Mouse (Mus musculus) cerebellum, adult 2 months (tissue): Measurements from ENCODE around the gene Tbc1d5. TPM values are rescaled to one million over a fixed set of nuclear protein-coding genes. Genes with fewer than 3 reads are reported as not detected.

Experiments used
- DNase-seq, 2 experiments: peaks; one replicate each; pipeline ENCODE4 v3.0.0; 2021
- H3K27ac ChIP-seq: fragments of 200-500 bp; 2 replicates; pipeline ENCODE4 v1.5.1; 2012; ENCODE audit warnings: low read length, control low read depth, inconsistent platforms; ENCODE audit not compliant: insufficient read depth
- H3K27me3 ChIP-seq: fragments of 200-500 bp; 2 replicates; pipeline ENCODE4 v1.6.1; 2012; ENCODE audit warnings: inconsistent platforms, mild to moderate bottlenecking, low read length, moderate library complexity; ENCODE audit not compliant: control insufficient read depth, insufficient read depth
- H3K4me1 ChIP-seq: fragments of 200-500 bp; 2 replicates; pipeline ENCODE4 v1.6.1; 2011; ENCODE audit warnings: low read length; ENCODE audit not compliant: control insufficient read depth, insufficient read depth
- H3K4me3 ChIP-seq: fragments of 200-500 bp; replicated peaks from 2 replicates; pipeline ENCODE3; 2011; ENCODE audit warnings: mild to moderate bottlenecking, low read depth, low read length, control low read depth; ENCODE audit not compliant: insufficient read depth
- CTCF ChIP-seq: fragments of 200-500 bp; IDR thresholded peaks from 2 replicates; pipeline ENCODE4 v1.5.1; 2011; ENCODE audit warnings: low read depth, mild to moderate bottlenecking, control low read depth, low read length, moderate library complexity, borderline replicate concordance; ENCODE audit not compliant: insufficient read depth
- POLR2A ChIP-seq: fragments of 200-500 bp; IDR thresholded peaks from 2 replicates; pipeline ENCODE4 v1.6.1; 2011; ENCODE audit warnings: low read length, control low read depth, borderline replicate concordance; ENCODE audit not compliant: insufficient read depth
- WGBS: fragments of 180-500 bp; shearing (Covaris S2); methylation state at CpG from one replicate; pipeline ENCODE4 v1.1.7; 2018; 5-methylcytosine and 5-hydroxymethylcytosine counted together
- polyA plus RNA-seq: library from polyadenylated mRNA; depleted of rRNA; stranded (reverse); fragments of >200 nt; gene quantifications from 2 replicates; pipeline ENCODE4 v1.2.3, GENCODE M21; 2012

Gene Tbc1d5
- polyA plus RNA-seq, 1 experiment: 19.6 TPM

DNA sequence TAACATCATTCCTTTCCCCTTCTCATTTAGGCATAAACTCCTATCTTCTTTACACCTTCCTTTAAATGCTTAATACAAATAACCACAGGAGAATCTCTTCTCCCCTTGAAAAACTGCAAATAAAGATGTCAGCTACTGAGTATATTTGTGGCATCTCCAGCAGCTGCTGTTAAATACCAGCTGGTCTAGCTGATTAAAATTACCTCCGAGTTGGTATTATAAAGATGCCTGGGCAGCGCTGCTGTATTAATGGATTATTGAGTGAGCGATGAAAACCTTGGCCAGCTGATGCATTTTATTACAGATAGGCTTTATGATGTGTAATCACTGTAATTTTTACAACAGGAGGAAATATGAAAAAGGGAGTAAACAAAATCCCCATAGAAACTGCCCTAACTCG is 271.0 kb downstream of the Tbc1d5 start:
- TF ChIP-seq POLR2A (no peak), CTCF (no peak)
- Histone ChIP-seq H3K27me3 (no peaks in the 10 kb centered on the region), H3K4me1 (no peaks in the 10 kb centered on the region), H3K27ac (no peak overlapping the region), H3K4me3 (no peak overlapping the region)
- 56% methylated on average over 4 of the region's 4 CpGs for WGBS
- DNase-seq: no peak

DNA sequence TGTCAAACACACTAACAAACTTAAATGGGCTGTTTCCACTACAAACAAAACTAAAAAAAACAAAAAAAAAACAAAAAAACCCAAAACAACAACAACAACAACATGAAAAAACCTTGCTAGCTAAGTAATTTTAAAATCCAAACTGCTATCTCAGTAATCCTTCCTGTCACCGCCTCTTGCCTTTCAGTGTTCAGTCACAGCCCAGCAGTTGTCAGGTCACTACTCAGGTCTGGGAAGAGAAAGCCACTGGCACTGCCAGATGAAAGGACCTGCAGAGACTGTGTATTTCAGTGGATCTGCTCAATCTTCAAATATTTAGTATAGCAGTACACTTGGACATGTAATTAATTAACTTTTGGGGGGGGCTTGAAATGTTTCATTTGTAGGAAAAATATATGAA is 272.5 kb downstream of the Tbc1d5 start:
- TF ChIP-seq CTCF (no peak), POLR2A (no peak)
- no peak for DNase-seq
- H3K27ac ChIP-seq: no peak overlapping the region
- no peaks in the 10 kb centered on the region for H3K4me1 ChIP-seq
- 92% methylated on average over 1 of the region's 1 CpGs for WGBS
- no peak overlapping the region for H3K4me3 ChIP-seq
- no peaks in the 10 kb centered on the region for H3K27me3 ChIP-seq

DNA sequence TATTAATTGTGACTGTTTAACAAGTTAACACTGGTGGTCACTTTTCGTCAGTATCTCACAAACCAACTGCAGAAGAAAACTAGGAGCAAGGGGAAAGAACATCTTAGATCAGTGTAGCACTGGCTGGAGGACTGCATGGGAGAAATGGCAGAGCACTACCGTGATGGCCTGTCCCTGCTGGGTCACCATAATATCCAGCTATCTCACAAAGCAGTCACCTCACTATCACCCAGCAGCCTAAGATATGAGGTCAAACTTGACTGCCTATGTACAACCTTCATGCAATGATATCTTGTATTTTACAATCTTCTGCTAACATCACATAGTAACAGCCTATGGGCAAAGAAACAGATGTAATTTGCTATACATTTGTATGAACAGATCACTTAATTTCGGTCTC is 274.7 kb downstream of the Tbc1d5 start:
- Histone ChIP-seq H3K27ac (no peak overlapping the region), H3K4me1 (no peaks in the 10 kb centered on the region), H3K4me3 (no peak overlapping the region), H3K27me3 (no peaks in the 10 kb centered on the region)
- DNase-seq: no peak
- WGBS: 96% methylated on average over 3 of the region's 3 CpGs
- no peak for TF ChIP-seq CTCF
- no peak for TF ChIP-seq POLR2A

DNA sequence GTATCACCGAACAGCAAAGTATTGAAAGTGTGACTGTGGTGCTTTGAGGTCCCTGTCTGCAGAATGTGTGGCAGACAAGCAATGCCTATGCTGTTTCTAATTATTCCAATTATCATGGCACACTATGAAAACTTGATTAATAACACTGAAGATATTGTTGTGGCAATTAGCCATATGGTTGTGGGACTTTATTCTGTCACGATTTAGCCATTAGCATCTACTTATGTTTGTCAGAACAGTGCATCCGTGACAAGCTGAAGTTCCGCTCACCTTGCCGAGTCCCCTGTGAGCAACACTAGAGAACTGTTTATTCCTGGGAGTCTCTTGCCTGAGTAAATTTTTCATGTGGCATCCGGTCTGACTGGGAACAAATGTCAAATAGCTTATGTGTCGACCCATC is 281.3 kb downstream of the Tbc1d5 start:
- 68% methylated on average over 7 of the region's 7 CpGs for whole genome bisulfite sequencing
- TF ChIP-seq POLR2A (no peak), CTCF (no peak)
- no peak overlapping the region for H3K4me3 ChIP-seq

DNA sequence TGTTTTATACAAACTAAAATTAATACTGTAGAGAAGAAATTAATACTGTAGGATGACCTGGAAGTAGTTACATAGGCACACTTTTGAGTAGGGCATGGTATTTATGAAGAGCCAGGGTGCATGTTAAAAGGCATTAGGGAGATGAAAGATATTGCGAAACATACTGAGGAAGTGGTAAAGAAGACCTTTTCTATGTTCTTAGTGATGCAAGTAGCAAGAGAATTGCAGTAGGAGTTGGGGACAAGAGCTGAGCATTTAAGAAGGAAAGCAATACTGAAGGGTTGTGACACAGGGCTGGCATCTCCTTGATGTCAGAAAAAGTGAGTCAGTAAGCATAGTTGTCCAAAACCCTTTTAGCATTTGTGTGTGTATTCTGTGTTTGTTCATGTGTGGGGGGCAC is 289.7 kb downstream of the Tbc1d5 start:
- 100% methylated on average over 1 of the region's 1 CpGs for WGBS
- no peak for DNase-seq
- TF ChIP-seq POLR2A: no peak
- no peak for TF ChIP-seq CTCF

More for the DNA sequence above, 281.3 kb downstream of the Tbc1d5 start:
- DNase-seq: no peak
- no peak overlapping the region for H3K27ac ChIP-seq
- H3K27me3 ChIP-seq: no peaks in the 10 kb centered on the region
- no peaks in the 10 kb centered on the region for H3K4me1 ChIP-seq

DNA sequence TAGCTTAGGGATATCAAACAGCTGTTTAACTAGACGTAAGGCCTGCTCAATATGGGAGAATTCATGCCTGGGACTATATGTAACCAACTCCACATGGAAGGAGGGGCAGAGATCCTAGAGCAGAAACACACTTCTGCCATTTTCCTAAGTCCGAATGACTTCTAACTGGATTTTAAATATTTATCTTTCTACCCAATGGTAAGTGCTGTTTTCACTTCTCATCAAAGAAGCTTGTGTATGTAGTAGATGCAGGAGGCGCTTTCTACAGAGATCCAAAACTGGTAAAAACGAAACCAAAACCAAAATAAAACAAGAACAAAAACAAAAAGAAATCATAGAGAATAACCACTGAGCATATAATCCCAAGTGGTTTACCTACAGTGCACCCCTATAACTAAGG is 299.2 kb downstream of the Tbc1d5 start:
- no peak for TF ChIP-seq CTCF
- TF ChIP-seq POLR2A: no peak
- H3K27me3 ChIP-seq: no peaks in the 10 kb centered on the region
- no peak overlapping the region for H3K27ac ChIP-seq
- WGBS: 95% methylated on average over 4 of the region's 4 CpGs
- DNase-seq: no peak
- no peaks in the 10 kb centered on the region for H3K4me1 ChIP-seq
- H3K4me3 ChIP-seq: no peak overlapping the region

More for the DNA sequence above, 289.7 kb downstream of the Tbc1d5 start:
- no peak overlapping the region for H3K4me3 ChIP-seq
- no peaks in the 10 kb centered on the region for H3K4me1 ChIP-seq
- H3K27me3 ChIP-seq: no peaks in the 10 kb centered on the region
- H3K27ac ChIP-seq: no peak overlapping the region

DNA sequence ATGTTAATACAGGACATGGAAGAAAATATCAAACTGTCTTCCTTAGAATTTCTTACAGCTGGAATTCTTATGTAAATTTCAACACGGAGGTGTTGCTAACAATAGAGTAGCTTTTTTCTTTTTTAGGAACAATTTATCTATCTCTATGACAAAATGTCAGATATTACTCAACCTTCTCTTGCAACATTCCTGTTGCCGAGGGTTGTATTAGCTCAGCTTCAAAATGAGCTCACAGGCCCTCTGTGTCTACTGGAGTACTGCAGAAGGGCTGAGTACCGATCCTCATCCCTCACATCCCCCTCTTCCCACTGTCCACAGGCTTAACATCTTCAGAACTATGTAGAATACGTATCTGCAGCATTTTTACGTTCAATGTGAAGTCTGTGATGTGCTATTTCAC is 302.7 kb downstream of the Tbc1d5 start:
- no peaks in the 10 kb centered on the region for H3K27me3 ChIP-seq
- no peak overlapping the region for H3K4me3 ChIP-seq
- no peak overlapping the region for H3K27ac ChIP-seq
- no peak for DNase-seq
- TF ChIP-seq CTCF (no peak), POLR2A (no peak)
- WGBS: 90% methylated on average over 5 of the region's 5 CpGs
- no peaks in the 10 kb centered on the region for H3K4me1 ChIP-seq

DNA sequence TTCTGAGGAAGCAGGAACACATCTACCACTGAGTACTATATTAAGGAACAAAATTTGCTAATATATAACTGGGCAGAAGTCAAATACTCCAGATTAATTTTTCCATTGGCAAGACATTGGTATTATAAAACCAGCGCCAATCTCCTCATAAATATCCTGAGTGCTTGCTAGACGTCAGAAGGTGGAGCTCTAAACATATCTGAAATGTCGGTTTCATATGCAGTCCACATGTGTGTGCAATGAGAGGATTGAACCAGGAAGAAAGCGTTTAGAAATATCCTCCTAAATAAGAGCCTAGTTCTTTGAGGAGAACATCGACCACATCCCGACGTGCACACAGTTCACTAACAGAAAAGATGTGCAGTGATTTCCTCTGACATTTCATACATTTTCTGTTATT is 305.1 kb downstream of the Tbc1d5 start:
- Histone ChIP-seq H3K27me3 (no peaks in the 10 kb centered on the region), H3K4me3 (no peak overlapping the region), H3K27ac (no peak overlapping the region), H3K4me1 (no peaks in the 10 kb centered on the region)
- whole genome bisulfite sequencing: 68% methylated on average over 7 of the region's 7 CpGs
- no peak for DNase-seq
- 0 out of 2 replicates have a peak, but pooled peaks have one; percentile 5 for TF ChIP-seq CTCF
- no peak for TF ChIP-seq POLR2A

DNA sequence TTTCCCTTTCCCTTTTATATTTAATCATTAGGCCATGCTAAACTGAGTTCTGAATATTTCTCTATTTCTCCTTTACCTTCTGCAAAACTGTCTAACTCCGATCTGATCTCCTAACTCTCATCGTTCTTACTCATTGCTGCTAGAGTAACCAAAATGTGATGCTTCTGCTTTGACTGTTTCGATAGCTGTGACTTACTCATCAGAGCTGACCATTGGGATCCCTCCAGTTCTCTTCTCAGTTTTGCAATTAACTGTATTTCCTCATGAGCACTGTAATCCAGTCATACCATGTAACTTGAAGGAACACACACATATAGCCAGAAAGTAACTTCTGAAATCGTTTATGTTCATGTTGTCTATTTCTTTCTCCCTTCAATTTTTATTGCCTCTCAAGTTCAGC is 306.6 kb downstream of the Tbc1d5 start:
- WGBS: 91% methylated on average over 4 of the region's 4 CpGs
- TF ChIP-seq POLR2A (no peak), CTCF (no peak)
- H3K4me3 ChIP-seq: no peak overlapping the region
- H3K4me1 ChIP-seq: no peaks in the 10 kb centered on the region
- no peaks in the 10 kb centered on the region for H3K27me3 ChIP-seq
- no peak overlapping the region for H3K27ac ChIP-seq
- DNase-seq: no peak
